Mouse (Mus musculus) retina, postnatal 1 day (tissue): ENCODE results near the gene Srrm3.

Source experiments
- DNase-seq: peaks from one replicate; pipeline ENCODE4 v3.0.0-alpha.2; 2012

Srrm3 gene

DNA sequence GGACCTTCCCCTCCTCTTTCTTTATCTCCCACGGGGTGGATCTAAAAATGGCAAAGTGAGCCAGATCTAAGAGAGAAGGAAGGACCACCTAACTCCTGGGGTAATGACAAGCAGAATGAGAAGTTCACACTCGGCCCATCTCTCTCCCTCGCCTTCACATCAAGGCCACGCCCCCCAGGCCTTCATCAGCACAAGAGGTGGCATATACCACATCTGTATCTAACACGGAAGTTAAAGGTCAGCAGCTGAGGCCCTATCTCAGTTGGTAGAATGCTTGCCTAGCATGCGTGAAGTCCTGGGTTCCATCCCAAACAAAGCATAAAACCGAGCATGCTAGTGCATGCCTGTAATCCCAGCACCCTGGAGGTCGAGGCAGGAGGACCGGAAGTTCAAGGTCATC is 67.1 kb downstream of the Srrm3 start:
- DNase-seq = no peak

GRCm38 (mm10) chr5:135877180-135877579 is 70.5 kb downstream of the Srrm3 start:
- DNase-seq = peak; percentile 66

DNA sequence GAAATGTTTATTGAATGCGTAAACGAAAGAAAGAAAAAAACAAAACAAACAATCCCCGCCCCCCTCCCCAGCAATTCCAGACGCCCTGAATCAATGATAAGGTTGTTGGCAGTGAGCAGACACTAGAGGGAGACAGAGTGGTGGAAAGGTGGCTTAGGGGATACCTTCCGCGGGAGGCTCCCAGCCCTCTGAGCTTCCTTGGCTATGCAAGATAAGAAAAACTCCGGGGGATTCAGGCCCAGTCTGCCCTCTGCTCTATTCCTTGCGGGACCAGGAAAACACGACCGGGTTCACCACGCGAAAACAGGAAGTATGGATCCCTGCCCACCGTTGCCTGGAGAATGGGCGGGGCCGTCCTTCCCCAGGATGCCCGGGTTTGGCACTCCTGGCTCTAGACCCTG is 71.1 kb downstream of the Srrm3 start:
- peak; percentile 85 for DNase-seq

GRCm38 (mm10) chr5:135879449-135880158 is 72.9 kb downstream of the Srrm3 start:
- peak; percentile 44 for DNase-seq

DNA sequence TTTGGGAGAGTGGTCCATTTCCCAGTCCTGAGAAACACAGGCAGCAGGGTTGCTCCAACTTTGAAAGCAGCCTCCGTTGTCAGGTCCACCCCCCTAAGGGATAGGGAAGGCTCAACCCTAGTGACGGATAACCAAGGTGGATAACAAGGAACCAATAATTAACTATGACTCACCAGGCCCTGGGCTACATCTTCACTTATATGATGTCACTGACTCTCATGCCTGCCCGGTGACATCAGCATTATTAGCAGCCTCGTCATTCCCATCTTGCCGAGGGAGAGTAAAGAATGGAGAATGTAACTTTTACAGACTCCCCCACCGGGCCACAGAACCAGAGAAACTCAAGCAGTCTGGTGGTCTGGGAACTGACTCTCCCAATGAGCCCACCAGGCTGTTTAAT is 78.0 kb downstream of the Srrm3 start:
- DNase-seq = no peak

DNA sequence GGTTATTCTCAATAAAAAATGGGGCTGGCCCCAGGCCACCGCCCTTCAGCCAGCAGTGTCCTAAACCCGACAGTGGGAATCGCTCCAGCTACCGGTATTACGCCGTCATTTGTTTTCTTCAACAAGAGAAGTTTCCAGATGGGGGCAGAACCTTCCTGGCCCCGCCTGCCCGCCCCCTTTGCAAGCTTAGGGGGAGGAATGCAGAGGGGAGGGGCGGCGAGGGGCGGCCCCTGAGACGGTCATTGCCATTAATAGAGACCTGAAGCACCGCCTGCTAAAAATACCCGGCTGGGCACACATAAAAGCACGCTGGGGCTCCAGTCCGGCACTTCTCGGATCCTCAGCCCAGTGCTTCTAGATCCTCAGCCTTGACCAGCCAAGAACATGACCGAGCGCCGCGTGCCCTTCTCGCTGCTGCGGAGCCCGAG is 81.0 kb downstream of the Srrm3 start, which contains the start of gene Hspb1:
Gene Hspb1 (plus strand): TSS at position 245 of the 428 bp plus-strand sequence.
- peak; percentile 68 for DNase-seq

DNA sequence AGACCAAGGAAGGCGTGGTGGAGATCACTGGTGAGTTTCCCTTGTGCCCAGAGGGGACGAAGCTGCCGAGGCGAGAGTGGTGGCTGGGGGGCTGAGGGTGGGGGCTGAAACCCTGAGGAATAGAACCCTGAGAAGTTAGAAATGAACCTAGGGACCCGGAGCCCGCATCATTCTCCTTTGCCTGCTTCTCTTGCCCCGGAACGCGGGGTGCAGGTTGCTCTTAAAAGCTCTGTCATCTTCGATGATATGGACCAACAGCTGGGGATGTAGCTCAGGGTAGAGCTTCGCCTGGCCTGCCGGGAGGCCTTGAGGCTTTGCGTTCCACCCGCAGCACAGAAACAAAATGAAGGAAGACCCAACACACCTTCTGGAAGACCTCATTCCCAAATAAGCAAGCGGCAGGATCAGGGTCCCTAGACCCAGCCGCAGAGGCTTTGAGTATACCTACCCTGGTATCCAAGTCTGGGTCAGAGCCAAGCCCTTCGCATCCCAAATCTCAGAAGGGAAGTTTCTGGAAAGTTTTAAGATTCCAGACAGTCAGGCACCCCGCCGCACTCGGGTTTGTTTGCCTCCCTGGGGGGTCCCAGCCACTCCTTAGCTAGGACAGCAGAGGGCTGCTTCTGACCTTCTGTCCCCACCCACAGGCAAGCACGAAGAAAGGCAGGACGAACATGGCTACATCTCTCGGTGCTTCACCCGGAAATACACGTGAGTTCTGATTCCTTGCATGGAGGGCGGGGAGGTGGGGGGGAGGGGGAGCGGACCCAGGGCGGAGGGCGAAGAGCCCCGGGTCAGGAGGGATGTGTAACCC is 81.9 kb downstream of the Srrm3 start:
- DNase-seq = no peak

DNA sequence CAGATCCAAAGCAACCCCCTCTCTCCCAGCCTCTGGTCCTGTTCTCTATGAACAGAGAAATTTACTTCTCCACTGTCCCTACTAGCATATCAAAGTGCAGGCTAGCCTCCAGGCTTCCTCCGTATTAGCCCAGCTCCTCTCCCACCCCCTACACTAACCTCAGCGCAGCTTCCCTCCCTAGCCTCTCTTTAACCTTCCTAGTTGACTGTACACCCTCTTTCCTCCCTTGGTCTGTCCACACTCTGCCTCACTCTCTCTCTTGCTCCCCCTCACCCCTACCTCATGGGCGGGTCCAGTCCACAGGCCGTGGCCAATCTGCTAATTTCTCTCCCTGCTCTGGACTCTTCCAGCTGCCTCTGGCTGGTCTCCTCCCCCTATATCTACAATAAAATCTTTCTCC is 83.6 kb downstream of the Srrm3 start:
- no peak for DNase-seq

- DNase-seq = no peak
Observed at GRCm38 (mm10) chr5:135890920-135891319, 84.2 kb downstream of the Srrm3 start.

DNA sequence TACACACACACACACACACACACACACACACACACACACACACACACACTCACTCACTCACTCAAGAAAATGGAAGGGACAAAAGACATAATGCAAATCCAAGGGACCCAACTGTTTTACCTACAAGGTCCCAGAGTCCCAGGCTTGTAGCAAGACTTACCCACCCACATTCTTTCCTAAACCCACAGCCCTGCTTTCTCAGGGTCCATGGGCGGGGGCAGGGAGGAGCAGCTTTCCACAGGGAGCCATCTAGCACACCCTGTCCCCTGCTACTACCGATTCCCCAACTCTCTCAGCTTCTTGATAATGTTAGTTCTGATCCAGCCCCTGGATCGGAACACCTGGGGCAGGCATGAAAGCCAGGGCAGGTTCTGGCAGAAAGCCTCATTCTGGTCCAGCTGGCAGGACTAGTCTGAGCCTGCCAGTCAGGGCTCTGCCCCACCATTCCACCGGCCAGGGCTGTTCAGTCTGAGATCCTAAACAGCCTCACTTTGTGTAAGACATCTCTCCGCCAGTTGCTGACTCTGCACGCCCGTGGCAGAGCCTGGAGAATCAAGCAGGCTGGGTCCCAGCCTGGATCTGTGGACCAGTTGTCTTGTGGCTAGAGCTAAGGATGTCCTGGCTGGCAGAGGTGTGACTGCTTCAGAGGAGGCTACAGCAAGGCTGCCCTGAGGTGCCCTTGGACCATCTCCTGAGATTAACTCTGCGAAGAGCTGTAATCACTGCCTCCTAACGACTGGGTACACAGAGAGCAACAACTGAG is 86.1 kb downstream of the Srrm3 start:
- no peak for DNase-seq

- DNase-seq = no peak
Observed at GRCm38 (mm10) chr5:135894958-135895357, 88.3 kb downstream of the Srrm3 start.

DNA sequence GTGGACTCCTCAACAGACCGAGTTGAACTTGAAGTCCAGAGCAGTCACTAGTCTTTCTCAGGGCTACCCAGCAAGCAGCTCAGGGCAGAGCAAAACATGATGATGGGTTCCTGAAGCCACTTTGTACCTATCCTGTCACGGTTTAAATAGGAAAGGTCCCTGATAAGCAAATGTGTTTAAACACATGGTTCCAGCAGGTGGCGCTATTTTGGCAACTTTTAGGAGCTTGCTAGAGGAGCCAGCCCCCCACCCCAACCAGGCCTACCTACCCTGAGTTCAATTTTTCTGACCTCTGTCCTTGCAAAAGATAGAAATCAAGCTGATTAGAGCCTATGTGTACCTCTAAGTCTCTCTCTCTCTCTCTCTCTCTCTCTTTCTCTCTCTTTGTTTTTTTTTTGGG is 91.3 kb downstream of the Srrm3 start:
- peak; percentile 78 for DNase-seq

DNA sequence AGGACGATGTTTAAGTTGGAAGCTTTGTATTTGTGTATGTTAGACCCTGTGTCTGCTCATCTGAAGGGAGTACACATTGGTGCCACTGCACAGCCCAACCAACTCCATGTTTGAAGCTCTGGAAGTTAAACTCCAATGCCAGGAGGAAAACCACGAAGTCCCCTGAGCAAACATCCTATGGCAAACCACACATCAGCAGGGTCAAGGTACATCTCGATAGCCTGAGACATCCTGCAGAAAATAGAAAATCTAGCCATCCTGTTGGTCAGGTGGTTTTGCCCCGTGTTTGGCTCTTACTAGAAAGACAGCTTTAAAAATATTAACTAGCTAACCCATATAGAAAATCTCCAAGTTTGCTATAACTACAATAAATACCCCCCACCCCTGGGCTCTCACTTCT is 92.3 kb downstream of the Srrm3 start:
- no peak for DNase-seq

DNA sequence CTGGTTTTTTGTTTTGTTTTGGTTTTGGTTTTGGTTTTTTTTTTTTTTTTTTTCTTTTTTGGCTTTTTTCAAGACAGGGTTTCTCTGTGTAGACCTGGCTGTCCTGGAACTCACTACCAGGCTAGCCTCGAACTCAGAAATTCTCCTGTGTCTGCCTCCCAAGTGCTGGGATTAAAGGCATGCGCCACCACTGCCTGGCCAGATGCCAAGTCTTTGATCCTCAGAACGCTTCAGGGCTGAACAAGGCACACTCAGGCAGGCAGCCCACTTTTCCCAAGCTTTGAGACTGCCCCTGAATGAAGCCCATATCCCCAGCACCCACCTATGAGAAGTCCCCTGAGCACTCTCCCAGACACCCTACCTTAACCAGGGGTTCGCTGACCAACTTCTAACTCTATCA is 93.1 kb downstream of the Srrm3 start:
- DNase-seq = no peak

- no peak for DNase-seq
Observed at GRCm38 (mm10) chr5:135900701-135901100, 94.0 kb downstream of the Srrm3 start.

- no peak for DNase-seq
Observed at GRCm38 (mm10) chr5:135901354-135902095, 94.8 kb downstream of the Srrm3 start.

GRCm38 (mm10) chr5:135903058-135903457 is 96.4 kb downstream of the Srrm3 start:
- no peak for DNase-seq

DNA sequence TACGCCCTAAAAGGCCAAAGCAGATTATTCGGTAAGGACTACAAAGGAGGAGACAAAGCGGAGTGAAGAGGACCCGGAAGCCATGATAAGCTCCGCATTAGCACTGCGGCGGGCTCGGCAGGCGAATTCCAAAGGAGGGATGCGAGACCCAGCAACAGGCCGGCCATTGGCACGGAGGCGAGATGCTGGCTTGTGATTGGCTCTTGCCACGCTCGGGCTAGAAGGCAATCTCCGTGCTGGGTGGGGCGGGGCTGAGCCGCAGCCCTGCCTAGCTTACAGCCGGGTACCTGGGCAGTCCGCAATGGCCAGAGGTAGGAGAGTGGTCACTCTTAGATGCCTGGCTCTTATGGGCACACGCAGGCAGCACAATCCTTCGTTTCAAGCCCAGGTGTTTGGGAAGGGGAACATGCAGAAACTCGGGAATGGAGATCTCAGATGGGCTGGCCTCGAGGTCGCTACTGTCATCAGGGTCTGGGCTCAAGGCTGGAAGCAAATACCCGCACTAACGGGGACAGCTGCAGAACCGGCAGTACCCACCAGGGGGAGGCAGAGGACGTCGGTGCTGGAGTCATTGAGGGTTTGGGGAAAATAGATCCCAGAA is 97.0 kb downstream of the Srrm3 start:
- peak; percentile 92 for DNase-seq

GRCm38 (mm10) chr5:135904259-135904658 is 97.6 kb downstream of the Srrm3 start:
- DNase-seq = no peak

GRCm38 (mm10) chr5:135905320-135906225 is 98.9 kb downstream of the Srrm3 start:
- no peak for DNase-seq

DNA sequence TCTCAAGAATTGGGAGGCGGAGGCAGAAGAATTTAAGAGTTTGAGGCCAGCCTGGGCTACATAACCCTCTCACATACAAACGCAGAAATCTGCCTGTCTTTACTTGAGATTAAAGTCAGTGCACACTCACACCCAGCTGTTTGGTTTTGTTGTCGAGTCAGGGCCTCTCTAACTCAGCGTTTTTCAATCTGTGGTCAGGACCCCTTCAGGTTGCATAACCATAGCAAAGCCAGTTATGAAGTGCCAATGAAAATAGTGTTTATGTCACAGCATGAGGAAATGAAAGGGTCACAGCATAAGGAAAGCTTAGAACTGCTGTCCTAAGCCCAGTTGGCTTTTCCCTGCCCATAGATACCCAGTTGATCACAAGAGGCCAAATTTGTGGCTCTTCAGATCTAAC is 100.2 kb downstream of the Srrm3 start:
- DNase-seq = no peak
